ENCODE assay signal across 13 mouse cellular contexts in the genomic region with DNA sequence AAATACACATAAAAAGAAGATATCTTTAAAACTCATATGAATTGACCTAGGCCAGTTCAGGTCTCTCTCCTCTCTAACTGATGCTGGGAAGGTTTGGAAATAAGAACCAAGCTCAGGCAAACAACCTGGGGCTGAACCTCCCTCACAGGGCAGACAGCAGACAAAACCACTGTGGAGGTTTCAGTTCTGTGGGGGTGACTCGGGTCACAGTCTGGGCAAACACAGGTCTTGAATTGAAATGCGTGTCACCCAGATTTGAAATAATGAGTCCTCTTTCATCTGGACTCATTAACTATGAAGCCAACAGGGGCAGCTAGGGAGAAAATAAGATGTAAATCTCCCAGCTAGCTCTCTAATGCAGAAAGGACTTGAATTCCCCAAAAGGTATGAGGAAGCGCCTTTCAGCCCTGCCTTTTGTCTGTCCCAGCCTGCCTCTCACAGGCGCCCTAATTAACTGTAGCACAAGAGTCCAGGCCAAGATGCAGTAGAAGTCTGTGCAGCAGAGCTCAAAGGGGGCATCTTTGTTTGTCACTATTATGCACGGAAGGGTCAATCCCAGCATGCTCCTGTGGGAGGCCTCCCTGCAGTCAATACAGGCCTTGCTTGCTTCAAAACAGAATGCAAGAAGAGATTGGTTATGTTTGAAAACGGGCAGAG.
A peak's percentile ranks its signal among the peaks of the same experiment; 100 is the strongest.
DNase-seq lines count a peak whose midpoint lies in the region; ATAC-seq lines count a peak whose summit lies in the region.
"Had no signal": no experiment of that assay in that cellular context is flagged by ENCODE, and none has a peak within 500 bp of the region (broad histone marks: within the 10 kb centered on the region; RNA-seq: fewer than 3 reads in every experiment).

No protein-coding gene starts in this region.

- 20% methylated on average over 6 of the region's 6 CpGs for WGBS in hindbrain, embryonic 12.5 days
- 12% methylated on average over 6 of the region's 6 CpGs for WGBS in hindbrain, embryonic 14.5 days
- 5% methylated on average over 6 of the region's 6 CpGs for WGBS in forebrain, embryonic 16.5 days
- WGBS in neural tube, embryonic 13.5 days = 15% methylated on average over 6 of the region's 6 CpGs

- H3K9ac ChIP-seq in hindbrain, embryonic 12.5 days = no peak overlapping the region
- H3K9ac ChIP-seq in hindbrain, embryonic 14.5 days = no peak overlapping the region
- H3K9ac ChIP-seq in forebrain, embryonic 16.5 days (replicated peaks; ENCODE audit: low read depth, low read length) = no peak overlapping the region
- H3K9ac ChIP-seq in neural tube, embryonic 13.5 days = no peak overlapping the region
- H3K9ac ChIP-seq: liver, embryonic 15.5 days had no signal

- no peaks in the 10 kb centered on the region for H3K9me3 ChIP-seq in hindbrain, embryonic 12.5 days (replicated peaks)
- H3K9me3 ChIP-seq in hindbrain, embryonic 14.5 days (ENCODE audit: control insufficient read depth, low read length) = no peaks in the 10 kb centered on the region
- H3K9me3 ChIP-seq in forebrain, embryonic 16.5 days (ENCODE audit: control insufficient read depth, low read length) = no peaks in the 10 kb centered on the region
- H3K9me3 ChIP-seq in neural tube, embryonic 13.5 days = no peaks in the 10 kb centered on the region
- H3K9me3 ChIP-seq: G1E; liver, embryonic 15.5 days had no signal

- no peak overlapping the region for H3K4me2 ChIP-seq in hindbrain, embryonic 12.5 days (replicated peaks)
- H3K4me2 ChIP-seq in hindbrain, embryonic 14.5 days (replicated peaks) = no peak overlapping the region
- no peak overlapping the region for H3K4me2 ChIP-seq in forebrain, embryonic 16.5 days (ENCODE audit: low read length)
- no peak overlapping the region for H3K4me2 ChIP-seq in neural tube, embryonic 13.5 days
- H3K4me2 ChIP-seq: liver, embryonic 15.5 days had no signal

- no peak overlapping the region for H3K4me3 ChIP-seq in hindbrain, embryonic 12.5 days
- H3K4me3 ChIP-seq in hindbrain, embryonic 14.5 days (replicated peaks; ENCODE audit: low read length) = no peak overlapping the region
- no peak overlapping the region for H3K4me3 ChIP-seq in forebrain, embryonic 16.5 days (replicated peaks; ENCODE audit: low read length)
- no peak overlapping the region for H3K4me3 ChIP-seq in neural tube, embryonic 13.5 days
- H3K4me3 ChIP-seq: liver, embryonic 15.5 days had no signal

- no peak; the same call in 1 of the 2 replicates for ATAC-seq in hindbrain, embryonic 12.5 days (ENCODE audit: low FRiP score)
- no peak for ATAC-seq in hindbrain, embryonic 14.5 days (ENCODE audit: low FRiP score)
- peak; percentile 88 for ATAC-seq in forebrain, embryonic 16.5 days
- peak; percentile 47; the same call in 1 of the 2 replicates for ATAC-seq in neural tube, embryonic 13.5 days (ENCODE audit: low read depth)
- ATAC-seq: intestine, embryonic 16.5 days had no signal

- H3K27me3 ChIP-seq in hindbrain, embryonic 12.5 days = no peaks in the 10 kb centered on the region
- H3K27me3 ChIP-seq in hindbrain, embryonic 14.5 days (ENCODE audit: control insufficient read depth, insufficient read depth, low read length) = no peaks in the 10 kb centered on the region
- no peaks in the 10 kb centered on the region for H3K27me3 ChIP-seq in forebrain, embryonic 16.5 days (replicated peaks; ENCODE audit: control insufficient read depth, insufficient read depth, low read length)
- no peaks in the 10 kb centered on the region for H3K27me3 ChIP-seq in neural tube, embryonic 13.5 days
- H3K27me3 ChIP-seq: liver, embryonic 15.5 days had no signal

- no peaks in the 10 kb centered on the region for H3K36me3 ChIP-seq in hindbrain, embryonic 12.5 days
- no peaks in the 10 kb centered on the region for H3K36me3 ChIP-seq in hindbrain, embryonic 14.5 days (replicated peaks; ENCODE audit: control insufficient read depth, insufficient read depth)
- no peaks in the 10 kb centered on the region for H3K36me3 ChIP-seq in forebrain, embryonic 16.5 days (ENCODE audit: control insufficient read depth, insufficient read depth)
- H3K36me3 ChIP-seq in neural tube, embryonic 13.5 days = no peaks in the 10 kb centered on the region
- H3K36me3 ChIP-seq: G1E; liver, embryonic 15.5 days had no signal

- peak overlapping the region; percentile 52 for H3K27ac ChIP-seq in hindbrain, embryonic 12.5 days
- H3K27ac ChIP-seq in hindbrain, embryonic 14.5 days = no peak overlapping the region
- H3K27ac ChIP-seq in forebrain, embryonic 16.5 days (ENCODE audit: low read length) = peak overlapping the region; percentile 48; the same call in 1 of the 2 replicates
- peak overlapping the region; percentile 9; the same call in 1 of the 2 replicates for H3K27ac ChIP-seq in neural tube, embryonic 13.5 days (replicated peaks)
- H3K27ac ChIP-seq: liver, embryonic 15.5 days had no signal

- H3K4me1 ChIP-seq in hindbrain, embryonic 12.5 days = peaks cover 7% of the 10 kb centered on the region
- no peaks in the 10 kb centered on the region; the same call in 1 of the 2 replicates for H3K4me1 ChIP-seq in hindbrain, embryonic 14.5 days (replicated peaks; ENCODE audit: control insufficient read depth, insufficient read depth, low read length)
- peaks cover 25% of the 10 kb centered on the region for H3K4me1 ChIP-seq in forebrain, embryonic 16.5 days (replicated peaks; ENCODE audit: control insufficient read depth, insufficient read depth, low read length)
- peaks cover 17% of the 10 kb centered on the region for H3K4me1 ChIP-seq in neural tube, embryonic 13.5 days (replicated peaks)
- H3K4me1 ChIP-seq: liver, embryonic 15.5 days had no signal

- DNase-seq in hindbrain, embryonic 14.5 days (ENCODE audit: low spot score) = no peak
- DNase-seq in embryo, embryonic 11 days = peak; percentile 60
- DNase-seq in left cerebral cortex, adult 18-20 months (ENCODE audit: low spot score in 2 of 2) = no peak
- DNase-seq in adrenal gland, adult 2 months = no peak
- DNase-seq in urinary bladder, postnatal 14 days (ENCODE audit: low spot score) = no peak
- DNase-seq: B cell, adult 2 months; right cerebral cortex, postnatal 4 days had no signal

Comparison
In these comparisons a context has a peak if more than half of its experiments do, and no peak if none do; other contexts are left out.
1. ATAC-seq: peak in forebrain, embryonic 16.5 days (single experiment) and neural tube, embryonic 13.5 days (single experiment); none in hindbrain, embryonic 12.5 days (single experiment) and hindbrain, embryonic 14.5 days (single experiment).